Mouse (Mus musculus): ENCODE measurements at regions not wholly inside any gene's neighbourhood (a gene's known extent, or its start where the extent isn't known, plus 50 kb on each side); places are given as distances from the start of the nearest gene placed in this dataset.

DNA sequence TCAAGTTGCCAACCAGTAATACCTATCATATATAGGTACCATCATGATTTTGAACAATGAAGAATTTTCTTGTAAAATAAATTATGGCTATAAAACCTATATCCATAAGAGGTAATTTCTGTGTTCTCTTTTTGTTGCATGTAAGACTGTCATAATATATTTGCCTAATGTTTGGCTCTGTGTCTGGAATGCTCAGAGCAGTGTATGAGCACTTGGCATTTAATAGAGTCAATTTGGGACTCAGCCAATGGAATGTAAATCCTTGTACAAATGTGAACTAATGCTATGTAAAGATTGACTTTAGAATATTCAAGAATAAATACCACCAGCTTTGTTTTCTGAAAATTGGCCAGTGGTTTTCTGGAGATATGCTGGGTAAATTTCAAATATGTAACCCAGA lies 208.5 kb upstream of the Zic1 start:
- DNase-seq (ENCODE audit: low read depth, low spot score) = no peak

- DNase-seq (ENCODE audit: low read depth, low spot score) = no peak
Observed at GRCm38 (mm10) chr9:91566006-91566641, 200.5 kb upstream of the Zic1 start.

- no peak for DNase-seq (ENCODE audit: low read depth, low spot score)
Observed at GRCm38 (mm10) chr9:91561331-91561730, 195.7 kb upstream of the Zic1 start.

DNA sequence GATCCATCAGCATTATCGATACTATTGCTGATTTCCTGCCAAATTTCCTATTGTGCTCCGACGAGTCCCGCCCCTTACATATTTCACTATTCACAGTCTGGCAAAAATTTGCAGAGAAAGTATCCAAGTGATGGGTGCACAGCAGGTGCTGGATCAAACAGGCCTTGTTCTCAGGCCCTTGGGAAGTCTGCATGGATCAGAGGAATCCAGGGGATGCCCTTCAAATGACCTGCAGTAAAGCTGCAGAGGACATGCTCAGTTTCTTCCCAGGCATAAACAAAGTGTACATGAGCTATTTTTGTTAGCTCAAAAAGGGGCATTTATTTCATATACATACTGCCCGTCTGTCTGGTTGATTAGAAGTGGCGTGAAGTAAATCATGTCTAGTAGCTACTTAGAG lies 194.2 kb upstream of the Zic1 start:
- DNase-seq (ENCODE audit: low read depth, low spot score) = no peak

DNA sequence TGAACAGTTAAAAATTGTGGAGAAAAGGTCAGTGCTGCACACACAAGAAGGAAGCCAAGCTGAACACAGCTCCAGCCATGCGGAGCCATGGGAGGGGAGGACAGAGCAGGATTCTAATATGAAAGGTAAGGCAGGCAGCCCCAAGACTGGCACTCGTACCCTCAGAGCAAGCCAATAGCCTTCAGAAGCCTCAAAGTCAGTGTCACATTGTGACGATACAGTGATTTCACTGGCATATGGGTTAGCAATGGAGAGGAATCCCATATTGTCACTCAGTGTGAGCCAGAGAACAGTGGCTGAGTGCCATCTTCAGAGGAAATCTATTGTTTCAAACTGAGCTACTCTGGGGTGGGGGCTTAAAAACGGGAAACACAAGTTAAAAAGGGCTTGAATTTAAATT lies 181.4 kb upstream of the Zic1 start:
- no peak for DNase-seq (ENCODE audit: low read depth, low spot score)

DNA sequence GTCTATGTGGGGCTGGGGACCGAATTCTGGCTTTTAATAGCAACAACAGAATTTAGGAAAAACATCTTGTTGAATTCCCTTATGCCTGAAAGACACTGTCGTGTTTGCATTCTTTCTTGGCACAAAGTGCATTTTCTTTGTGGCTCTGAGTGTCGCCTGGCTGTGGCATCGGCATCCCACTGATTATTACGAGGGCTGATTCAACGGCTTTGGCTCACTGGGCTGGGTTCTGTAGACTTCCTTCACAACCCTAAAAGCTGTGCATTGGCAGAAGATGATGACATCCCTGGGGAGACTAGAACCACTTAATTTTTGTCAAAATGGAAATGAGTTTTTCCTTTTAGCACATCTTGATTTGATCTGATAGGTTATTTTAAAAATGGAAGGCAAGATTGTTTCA lies 179.8 kb upstream of the Zic1 start:
- no peak for DNase-seq (ENCODE audit: low read depth, low spot score)

GRCm38 (mm10) chr9:91528838-91529475 lies 163.3 kb upstream of the Zic1 start:
- no peak for DNase-seq (ENCODE audit: low read depth, low spot score)

DNA sequence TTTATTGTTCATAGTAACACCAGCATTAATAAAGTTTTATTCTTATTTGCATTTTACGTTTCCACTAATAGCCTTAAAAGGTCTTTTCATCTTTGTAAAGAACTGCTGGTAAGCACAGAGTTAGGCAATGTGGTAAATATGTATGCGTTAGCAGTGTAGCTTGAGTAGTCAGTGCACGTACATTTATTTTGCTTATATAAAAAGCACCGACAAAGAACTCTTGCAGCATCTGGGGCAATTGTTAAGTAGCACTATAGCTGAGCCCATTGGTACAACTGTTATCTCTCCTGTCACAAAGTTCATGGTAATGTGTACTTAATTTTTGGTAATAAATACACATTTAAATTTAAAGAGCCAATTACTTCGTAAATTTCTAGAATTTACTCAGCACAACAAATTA lies 162.8 kb upstream of the Zic1 start:
- DNase-seq (ENCODE audit: low read depth, low spot score) = no peak

DNA sequence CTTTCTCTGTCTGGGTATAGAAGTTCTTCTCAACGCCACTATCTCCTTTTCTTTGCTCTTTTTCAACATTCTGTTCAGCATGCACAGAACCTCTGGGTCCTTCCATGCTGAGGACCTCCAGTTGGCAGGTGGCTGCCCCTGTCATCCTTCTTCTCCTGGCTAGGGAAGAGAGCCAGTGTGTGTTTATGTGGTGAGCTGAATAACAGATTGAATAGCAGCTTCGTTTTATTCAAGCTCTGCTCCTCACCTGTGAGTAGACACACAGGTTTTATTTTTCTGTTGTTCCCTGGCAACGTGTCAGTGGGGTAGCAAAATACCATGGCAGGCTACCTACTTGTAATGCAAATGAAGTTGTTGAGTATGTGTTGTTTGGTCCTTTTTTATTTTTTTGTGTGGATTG lies 154.9 kb upstream of the Zic1 start:
- no peak for DNase-seq (ENCODE audit: low read depth, low spot score)

DNA sequence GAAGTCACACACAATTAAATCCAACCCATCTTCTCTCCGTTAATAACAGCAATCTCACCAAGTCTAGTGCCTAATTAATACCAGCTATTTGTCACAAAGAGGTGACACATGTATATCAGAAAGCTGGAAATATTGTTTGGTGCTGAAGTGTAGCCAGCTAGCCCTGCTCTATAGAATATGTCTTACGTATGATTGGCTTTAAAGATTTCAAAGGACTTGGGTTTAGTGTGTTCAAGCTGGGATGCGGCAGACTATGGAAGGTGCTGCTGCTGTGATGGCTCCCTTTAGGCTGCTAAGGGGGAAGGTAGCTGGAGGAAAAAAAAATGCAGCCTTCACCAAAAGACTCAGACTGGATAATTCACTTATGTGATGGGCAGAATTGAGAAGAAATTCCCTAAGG lies 144.1 kb upstream of the Zic1 start:
- no peak for DNase-seq (ENCODE audit: low read depth, low spot score)

DNA sequence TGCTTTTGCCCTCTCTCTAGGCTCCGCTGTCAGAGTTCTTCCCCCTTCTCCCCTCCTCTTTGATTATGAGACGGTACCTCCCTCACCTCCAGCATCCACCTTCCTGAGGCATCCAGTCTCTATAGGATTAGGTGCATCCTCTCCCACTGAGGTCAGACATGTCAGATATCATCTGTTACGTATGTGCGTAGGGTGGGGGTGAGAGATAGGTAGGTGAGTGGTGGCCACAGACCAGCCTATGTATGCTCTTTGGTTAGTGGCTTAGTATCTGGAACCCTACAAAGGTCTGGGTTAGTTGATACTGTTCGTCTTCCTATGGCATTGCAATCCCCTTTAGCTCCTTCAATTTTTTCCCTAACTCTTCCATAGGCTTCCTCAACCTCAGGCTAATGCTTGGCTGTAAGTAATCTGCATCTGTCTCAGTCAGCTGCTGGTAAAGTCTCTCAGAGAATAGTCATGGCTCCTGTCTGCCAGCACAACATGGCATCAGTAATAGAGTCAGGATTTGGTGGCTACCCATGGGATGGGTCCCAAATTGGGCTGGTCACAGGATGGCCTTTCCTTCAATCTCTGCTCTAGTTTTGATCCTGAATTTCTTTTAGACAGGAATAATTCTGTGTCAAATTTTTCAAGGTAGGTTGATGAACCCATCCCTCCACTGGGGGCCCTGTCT lies 138.2 kb upstream of the Zic1 start:
- no peak for DNase-seq (ENCODE audit: low read depth, low spot score)

DNA sequence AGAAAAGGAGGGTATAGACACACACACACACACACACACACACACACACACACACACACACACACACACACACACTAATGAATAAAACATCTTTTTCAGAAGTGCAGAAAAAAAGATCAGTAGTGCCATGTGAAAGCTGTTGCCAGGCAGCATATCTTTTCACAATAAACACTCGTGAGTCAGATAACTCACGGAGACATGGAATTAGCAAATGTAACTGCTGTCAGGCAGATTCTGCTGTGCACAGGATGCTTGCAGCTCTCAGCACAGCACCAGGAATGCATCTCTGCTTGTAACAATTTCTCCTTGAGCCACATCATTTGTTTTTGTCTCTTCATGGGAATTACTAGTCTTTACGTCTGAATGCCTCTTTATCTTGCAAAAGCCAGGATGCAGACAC lies 111.0 kb upstream of the Zic1 start:
- DNase-seq (ENCODE audit: low read depth, low spot score) = peak; percentile 4

DNA sequence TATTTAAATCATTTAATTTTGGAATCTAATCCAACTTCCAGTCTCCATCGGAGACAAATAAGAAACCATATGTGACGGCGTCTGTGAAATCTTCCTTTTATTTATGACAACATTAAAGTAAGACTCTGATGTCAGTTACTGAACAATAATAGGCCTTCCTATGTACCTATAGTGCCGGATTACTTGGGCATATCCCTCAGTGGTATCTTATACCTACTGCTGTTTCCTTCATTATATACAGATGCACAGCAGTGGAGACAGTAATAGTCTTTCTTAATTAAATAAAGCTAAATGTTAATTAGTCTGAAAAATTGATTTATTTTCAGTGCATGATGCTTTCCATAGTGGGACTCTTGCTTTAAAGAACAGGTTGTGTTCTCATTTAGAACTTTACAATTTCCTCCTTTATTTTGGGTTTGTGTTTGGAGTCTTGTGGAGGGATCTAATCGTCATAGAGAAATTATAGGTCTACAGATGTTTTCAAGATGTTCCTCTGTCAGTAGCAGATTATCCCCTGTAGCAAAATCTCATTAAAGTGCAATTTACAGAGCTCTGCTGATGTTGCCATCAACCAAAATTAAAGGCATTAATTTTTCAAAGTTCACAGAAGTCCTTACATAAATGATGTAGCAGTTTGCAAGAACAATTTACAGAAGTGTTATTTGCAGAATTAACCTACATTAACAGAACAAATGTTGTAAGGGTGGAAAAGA lies 97.3 kb upstream of the Zic1 start:
- no peak for DNase-seq (ENCODE audit: low read depth, low spot score)

DNA sequence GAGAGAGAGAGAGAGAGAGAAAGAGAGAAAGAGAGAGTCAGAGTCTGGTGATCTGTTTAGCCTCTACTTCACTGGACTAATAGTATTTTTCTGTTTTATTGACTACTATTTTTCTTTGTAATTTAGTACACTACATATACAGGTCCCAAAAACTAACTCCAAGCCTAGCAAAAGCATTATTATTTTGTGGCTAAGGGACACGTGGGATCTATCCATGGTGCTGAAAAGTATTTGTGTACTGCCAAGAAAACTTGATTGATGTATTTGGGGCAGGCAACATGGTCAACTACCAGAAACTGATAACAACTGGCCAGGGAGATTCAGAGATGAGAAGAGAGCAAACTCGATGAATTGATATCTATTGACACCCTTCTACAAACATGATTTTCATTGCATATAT lies 94.3 kb upstream of the Zic1 start:
- peak; percentile 30 for DNase-seq (ENCODE audit: low read depth, low spot score)

DNA sequence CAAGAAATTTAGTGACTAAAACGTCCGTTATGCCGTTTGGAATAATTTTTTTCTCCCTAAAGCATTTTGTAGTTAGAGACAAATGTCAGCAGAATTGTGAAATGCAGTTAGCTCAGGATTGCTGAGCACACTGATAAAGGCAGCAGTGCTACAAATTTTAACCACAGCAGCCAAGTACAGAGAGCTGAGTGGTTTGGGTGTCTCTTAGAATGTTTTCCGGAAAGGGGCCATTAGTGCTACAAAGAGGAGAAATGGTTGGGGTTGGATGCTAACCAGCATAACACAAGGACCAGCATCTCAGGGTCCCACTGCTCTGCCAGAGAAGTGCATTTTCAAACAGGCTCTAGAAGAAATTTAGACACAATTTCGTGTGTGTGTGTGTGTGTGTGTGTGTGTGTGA lies 91.2 kb upstream of the Zic1 start:
- DNase-seq (ENCODE audit: low read depth, low spot score) = no peak

- DNase-seq (ENCODE audit: low read depth, low spot score) = no peak
Observed at GRCm38 (mm10) chr9:91456253-91456823, 90.7 kb upstream of the Zic1 start.

GRCm38 (mm10) chr9:91439106-91439505 lies 73.5 kb upstream of the Zic1 start:
- no peak for DNase-seq (ENCODE audit: low read depth, low spot score)

Measured in ES-CJ7 (cell line).